Mouse (Mus musculus): Measurements from ENCODE around the gene Rdh16f1. TPM values are rescaled to one million over a fixed set of nuclear protein-coding genes. Genes with fewer than 3 reads are reported as not detected.
"Not testable (repeated sequence)": the region's sequence is repeated elsewhere in the genome, so short reads cannot be mapped to it uniquely, and the experiment has no call there.

The Rdh16f1 gene
- polyA plus RNA-seq, 1 experiment from 2014 or later, result not detected

GRCm38 (mm10) chr10:127834186-127834585 lies 74.6 kb downstream of the Rdh16f1 start:
- H3K36me3 ChIP-seq (ENCODE audit: control insufficient read depth, insufficient read depth, low read length); H3K27me3 ChIP-seq (ENCODE audit: control insufficient read depth, insufficient read depth, low read length); H3K4me1 ChIP-seq (ENCODE audit: control insufficient read depth, insufficient read depth, low read length); H3K9me3 ChIP-seq (ENCODE audit: control insufficient read depth, low read length); ATAC-seq (ENCODE audit: low FRiP score, low TSS enrichment); H3K27ac ChIP-seq (replicated peaks; ENCODE audit: low read depth, low read length); H3K4me3 ChIP-seq (replicated peaks; ENCODE audit: low read depth, low read length); H3K4me2 ChIP-seq (ENCODE audit: low read length); DNase-seq; H3K9ac ChIP-seq (replicated peaks; ENCODE audit: low read length): not testable (repeated sequence)
- 100% methylated on average over 1 of the region's 1 CpGs for whole genome bisulfite sequencing

- Histone ChIP-seq H3K4me1 (ENCODE audit: control insufficient read depth, insufficient read depth, low read length) (no peaks in the 10 kb centered on the region), H3K27ac (replicated peaks; ENCODE audit: low read depth, low read length) (no peak overlapping the region), H3K27me3 (ENCODE audit: control insufficient read depth, insufficient read depth, low read length) (no peaks in the 10 kb centered on the region), H3K4me3 (replicated peaks; ENCODE audit: low read depth, low read length) (no peak overlapping the region), H3K36me3 (ENCODE audit: control insufficient read depth, insufficient read depth, low read length) (no peaks in the 10 kb centered on the region), H3K9ac (replicated peaks; ENCODE audit: low read length) (no peak overlapping the region), H3K9me3 (ENCODE audit: control insufficient read depth, low read length) (no peaks in the 10 kb centered on the region), H3K4me2 (ENCODE audit: low read length) (no peak overlapping the region)
- ATAC-seq (ENCODE audit: low FRiP score, low TSS enrichment), result no peak
- 81% methylated on average over 5 of the region's 5 CpGs for WGBS
- DNase-seq, result no peak
Measured at GRCm38 (mm10) chr10:127835292-127835691, 75.7 kb downstream of the Rdh16f1 start.

GRCm38 (mm10) chr10:127837793-127838192 lies 78.2 kb downstream of the Rdh16f1 start:
- not testable (repeated sequence) for DNase-seq; H3K4me1 ChIP-seq (ENCODE audit: control insufficient read depth, insufficient read depth, low read length); H3K27ac ChIP-seq (replicated peaks; ENCODE audit: low read depth, low read length); H3K4me3 ChIP-seq (replicated peaks; ENCODE audit: low read depth, low read length); H3K4me2 ChIP-seq (ENCODE audit: low read length); H3K36me3 ChIP-seq (ENCODE audit: control insufficient read depth, insufficient read depth, low read length); H3K27me3 ChIP-seq (ENCODE audit: control insufficient read depth, insufficient read depth, low read length); ATAC-seq (ENCODE audit: low FRiP score, low TSS enrichment); H3K9me3 ChIP-seq (ENCODE audit: control insufficient read depth, low read length); H3K9ac ChIP-seq (replicated peaks; ENCODE audit: low read length)
- 94% methylated on average over 5 of the region's 5 CpGs for WGBS

GRCm38 (mm10) chr10:127838539-127838938 lies 79.0 kb downstream of the Rdh16f1 start:
- no peak overlapping the region for H3K4me3 ChIP-seq (replicated peaks; ENCODE audit: low read depth, low read length)
- ATAC-seq (ENCODE audit: low FRiP score, low TSS enrichment) (no peak), DNase-seq (no peak)
- no peak overlapping the region for H3K27ac ChIP-seq (replicated peaks; ENCODE audit: low read depth, low read length)
- no peaks in the 10 kb centered on the region for H3K36me3 ChIP-seq (ENCODE audit: control insufficient read depth, insufficient read depth, low read length)
- no peaks in the 10 kb centered on the region for H3K4me1 ChIP-seq (ENCODE audit: control insufficient read depth, insufficient read depth, low read length)
- H3K9ac ChIP-seq (replicated peaks; ENCODE audit: low read length), result no peak overlapping the region
- no peaks in the 10 kb centered on the region for H3K27me3 ChIP-seq (ENCODE audit: control insufficient read depth, insufficient read depth, low read length)
- H3K4me2 ChIP-seq (ENCODE audit: low read length), result no peak overlapping the region
- 85% methylated on average over 2 of the region's 2 CpGs for WGBS
- H3K9me3 ChIP-seq (ENCODE audit: control insufficient read depth, low read length), result no peaks in the 10 kb centered on the region

GRCm38 (mm10) chr10:127840776-127841175 lies 81.2 kb downstream of the Rdh16f1 start:
- no peak overlapping the region for H3K4me2 ChIP-seq (ENCODE audit: low read length)
- DNase-seq, result no peak
- ATAC-seq (ENCODE audit: low FRiP score, low TSS enrichment), result no peak
- no peaks in the 10 kb centered on the region for H3K36me3 ChIP-seq (ENCODE audit: control insufficient read depth, insufficient read depth, low read length)
- H3K27ac ChIP-seq (replicated peaks; ENCODE audit: low read depth, low read length), result no peak overlapping the region
- H3K9me3 ChIP-seq (ENCODE audit: control insufficient read depth, low read length), result no peaks in the 10 kb centered on the region
- WGBS, result 64% methylated on average over 2 of the region's 2 CpGs
- no peak overlapping the region for H3K4me3 ChIP-seq (replicated peaks; ENCODE audit: low read depth, low read length)
- H3K27me3 ChIP-seq (ENCODE audit: control insufficient read depth, insufficient read depth, low read length), result no peaks in the 10 kb centered on the region
- H3K4me1 ChIP-seq (ENCODE audit: control insufficient read depth, insufficient read depth, low read length), result no peaks in the 10 kb centered on the region
- no peak overlapping the region for H3K9ac ChIP-seq (replicated peaks; ENCODE audit: low read length)

Other genes with a start within 250 kb of the Rdh16f1 start
- gene Ndufa4l2, start 244.8 kb upstream of the Rdh16f1 start, polyA plus RNA-seq (2014; fragmentation: Nextera tagmentation; extraction: Ambion mirVana), result 14.2 and 18.6 TPM in 2 replicates
- 48.9 and 50.7 TPM in 2 replicates for gene Shmt2, start 237.3 kb upstream of the Rdh16f1 start, polyA plus RNA-seq (2014; fragmentation: Nextera tagmentation; extraction: Ambion mirVana)
- 106 and 134 TPM in 2 replicates for gene Nxph4, start 225.2 kb upstream of the Rdh16f1 start, polyA plus RNA-seq (2014; fragmentation: Nextera tagmentation; extraction: Ambion mirVana)
- gene Lrp1, start 138.6 kb upstream of the Rdh16f1 start, polyA plus RNA-seq (2014; fragmentation: Nextera tagmentation; extraction: Ambion mirVana), result 110 and 131 TPM in 2 replicates
- gene Stat6, start 116.8 kb upstream of the Rdh16f1 start, polyA plus RNA-seq (2014; fragmentation: Nextera tagmentation; extraction: Ambion mirVana), result 1.4 and 4.0 TPM in 2 replicates
- 2.6 and 3.5 TPM in 2 replicates for gene Nemp1, start 92.9 kb upstream of the Rdh16f1 start, polyA plus RNA-seq (2014; fragmentation: Nextera tagmentation; extraction: Ambion mirVana)
- 0.93 and 1.2 TPM in 2 replicates for gene Nab2, start 91.2 kb upstream of the Rdh16f1 start, polyA plus RNA-seq (2014; fragmentation: Nextera tagmentation; extraction: Ambion mirVana)
- 0.62 TPM in 1 of 2 replicates, not detected in the other for gene Myo1a, start 54.6 kb upstream of the Rdh16f1 start, polyA plus RNA-seq (2014; fragmentation: Nextera tagmentation; extraction: Ambion mirVana)
- gene Tac2, start 35.3 kb upstream of the Rdh16f1 start, polyA plus RNA-seq (2014; fragmentation: Nextera tagmentation; extraction: Ambion mirVana), result not detected in 2 replicates
- 5.5 and 6.2 TPM in 2 replicates for gene Zbtb39, start 20.2 kb upstream of the Rdh16f1 start, polyA plus RNA-seq (2014; fragmentation: Nextera tagmentation; extraction: Ambion mirVana)
- gene Gpr182, start 8.1 kb upstream of the Rdh16f1 start, polyA plus RNA-seq (2014; fragmentation: Nextera tagmentation; extraction: Ambion mirVana), result 0.53 and 0.67 TPM in 2 replicates
- 0.07 TPM in 1 of 2 replicates, not detected in the other for gene Rdh1, start 66 bp upstream of the Rdh16f1 start, polyA plus RNA-seq (2014; fragmentation: Nextera tagmentation; extraction: Ambion mirVana)
- 0.13 and 0.22 TPM in 2 replicates for gene Rdh9, start 16.6 kb downstream of the Rdh16f1 start, polyA plus RNA-seq (2014; fragmentation: Nextera tagmentation; extraction: Ambion mirVana)
- gene Rdh16, start 41.4 kb downstream of the Rdh16f1 start, polyA plus RNA-seq (2014; fragmentation: Nextera tagmentation; extraction: Ambion mirVana), result 0.07 TPM in 1 of 2 replicates, not detected in the other
- not detected in 2 replicates for gene Rdh19, start 90.1 kb downstream of the Rdh16f1 start, polyA plus RNA-seq (2014; fragmentation: Nextera tagmentation; extraction: Ambion mirVana)
- gene Rdh16f2, start 106.7 kb downstream of the Rdh16f1 start, polyA plus RNA-seq (2014; fragmentation: Nextera tagmentation; extraction: Ambion mirVana), result not detected in 2 replicates
- gene Rdh7, start 129.0 kb downstream of the Rdh16f1 start, polyA plus RNA-seq (2014; fragmentation: Nextera tagmentation; extraction: Ambion mirVana), result not detected in 2 replicates
- not detected in 2 replicates for gene Sdr9c7, start 138.7 kb downstream of the Rdh16f1 start, polyA plus RNA-seq (2014; fragmentation: Nextera tagmentation; extraction: Ambion mirVana)
- not detected in 2 replicates for gene Hsd17b6, start 247.8 kb downstream of the Rdh16f1 start, polyA plus RNA-seq (2014; fragmentation: Nextera tagmentation; extraction: Ambion mirVana)